Mouse (Mus musculus): ENCODE data around the gene Glyatl3.

Gene Glyatl3

DNA sequence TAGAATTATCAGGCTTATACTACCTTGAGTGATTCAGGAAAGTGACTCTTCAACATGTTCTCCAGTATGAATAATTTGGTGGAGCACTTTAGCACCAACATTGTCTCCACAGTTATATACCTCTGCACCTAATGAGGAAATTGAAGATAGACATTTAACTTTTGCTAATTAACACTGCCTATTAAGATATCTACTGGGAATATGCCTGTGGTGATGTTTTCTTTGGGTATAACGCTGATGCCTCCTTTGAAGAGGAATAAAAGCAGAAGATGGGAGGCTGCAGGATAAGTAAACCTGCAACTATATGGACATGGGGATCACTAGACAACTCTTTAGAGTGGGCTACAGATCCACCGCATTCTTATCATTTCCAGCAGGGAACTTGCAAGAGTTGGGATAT lies at the start of gene Glyatl3:
Gene Glyatl3, minus strand, starts transcription at position 101 of the 400 bp plus-strand sequence.
- in situ Hi-C loops (cut with MboI, MseI) = no loop called here

DNA sequence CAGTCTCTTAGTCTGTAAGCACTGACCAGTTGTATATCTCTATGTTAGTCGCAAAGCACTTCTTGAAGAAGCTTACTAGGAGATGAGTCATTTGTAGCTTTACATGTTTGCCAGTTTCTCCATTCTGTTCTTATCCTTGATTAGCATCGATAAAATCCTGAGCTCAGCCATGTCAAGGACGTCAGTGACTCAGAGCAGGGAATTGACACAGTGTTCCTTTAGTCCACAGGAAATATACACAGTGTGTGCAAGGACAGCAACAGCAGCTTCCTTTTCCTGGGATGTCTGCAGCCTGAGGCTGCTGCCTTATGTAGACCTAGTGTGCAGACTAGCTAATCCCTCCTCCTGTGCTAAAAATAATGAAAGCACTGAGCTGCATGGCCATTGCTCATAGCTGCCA lies 34.4 kb upstream of the Glyatl3 start:
- in situ Hi-C loops (cut with MboI, MseI) = no loop called here

DNA sequence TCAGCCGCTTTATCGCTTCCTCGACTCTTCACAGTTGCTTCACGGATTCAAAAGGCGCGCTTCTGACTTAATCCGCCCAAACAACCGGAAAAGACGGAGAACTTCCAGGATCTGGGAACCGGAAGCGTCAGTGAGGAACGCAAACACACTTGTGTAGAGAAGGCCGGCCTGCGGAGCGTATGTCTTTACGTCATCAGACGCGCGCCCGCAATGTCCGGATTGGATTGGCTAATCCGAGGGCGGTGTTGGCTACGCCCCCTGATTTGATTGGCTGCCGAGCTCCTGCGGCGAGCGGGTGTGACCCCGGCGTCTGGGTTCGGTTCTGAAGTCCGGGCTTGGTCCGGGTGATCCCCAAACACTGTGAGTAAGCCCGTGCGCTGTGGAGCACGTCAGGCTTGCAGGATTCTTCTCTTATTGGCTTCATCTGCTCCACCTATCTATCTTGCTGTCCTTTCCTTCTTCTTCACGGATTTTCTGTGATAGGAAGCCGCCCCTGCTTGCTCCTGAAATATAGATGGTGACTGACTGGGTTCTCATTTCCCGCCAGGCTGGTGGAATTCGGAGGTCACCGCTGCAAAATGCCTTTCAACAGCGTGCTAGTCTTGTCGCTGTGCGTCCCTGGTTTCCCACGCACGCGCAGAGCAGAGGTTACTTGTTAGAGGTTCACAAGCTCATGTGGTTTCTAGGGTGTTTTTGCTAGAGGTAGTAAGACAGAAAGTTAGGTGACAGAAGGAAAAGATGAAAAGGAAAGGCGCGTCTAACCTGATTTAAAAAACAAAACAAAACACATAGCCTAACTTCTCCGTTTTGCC lies 20.5 kb upstream of the Glyatl3 start, which contains the start of the genes Mut and Cenpq:
Gene Mut, plus strand, starts transcription at position 266 of the 812 bp plus-strand sequence.
Gene Cenpq, minus strand, starts transcription at position 628 of the 812 bp plus-strand sequence.
- in situ Hi-C loops (cut with MboI, MseI) = no loop called here

DNA sequence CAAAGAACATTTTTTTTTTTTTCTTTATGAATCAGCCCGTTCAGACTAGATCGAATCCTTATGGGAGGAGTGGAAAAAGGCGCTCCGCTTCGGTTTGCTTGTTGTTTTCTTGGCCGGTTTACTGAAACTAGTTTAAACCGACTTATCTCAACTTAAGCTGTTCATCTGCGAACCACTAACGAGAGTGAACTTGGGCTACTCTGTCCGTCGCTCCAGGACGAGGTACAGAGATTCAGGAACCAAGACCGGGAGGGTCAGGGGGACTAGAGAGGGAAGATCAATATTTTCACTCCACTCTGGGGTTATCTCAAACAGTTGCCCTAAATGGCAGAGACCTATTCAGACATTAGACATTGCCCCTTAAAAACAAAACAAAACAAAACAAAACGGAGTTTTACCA lies 19.8 kb upstream of the Glyatl3 start:
- in situ Hi-C loops (cut with MboI, MseI) = no loop called here

DNA sequence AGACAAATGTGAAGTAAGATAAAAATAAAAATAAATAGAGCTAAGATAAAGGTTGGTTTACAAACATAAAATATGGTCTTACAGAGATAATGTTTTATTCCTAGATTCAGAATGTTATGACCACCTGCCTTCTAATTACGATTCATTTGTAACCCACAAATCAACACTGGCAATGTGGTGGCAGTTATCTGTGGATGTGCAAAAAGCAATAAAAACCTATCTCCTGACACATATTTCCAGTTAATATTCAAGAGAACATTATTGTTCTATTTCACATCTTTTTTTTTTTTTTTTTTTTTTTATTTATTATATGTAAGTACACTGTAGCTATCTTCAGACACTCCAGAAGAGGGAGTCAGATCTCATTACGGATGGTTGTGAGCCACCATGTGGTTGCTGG lies 1.3 kb upstream of the Glyatl3 start:
- in situ Hi-C loops (cut with MboI, MseI) = no loop called here

DNA sequence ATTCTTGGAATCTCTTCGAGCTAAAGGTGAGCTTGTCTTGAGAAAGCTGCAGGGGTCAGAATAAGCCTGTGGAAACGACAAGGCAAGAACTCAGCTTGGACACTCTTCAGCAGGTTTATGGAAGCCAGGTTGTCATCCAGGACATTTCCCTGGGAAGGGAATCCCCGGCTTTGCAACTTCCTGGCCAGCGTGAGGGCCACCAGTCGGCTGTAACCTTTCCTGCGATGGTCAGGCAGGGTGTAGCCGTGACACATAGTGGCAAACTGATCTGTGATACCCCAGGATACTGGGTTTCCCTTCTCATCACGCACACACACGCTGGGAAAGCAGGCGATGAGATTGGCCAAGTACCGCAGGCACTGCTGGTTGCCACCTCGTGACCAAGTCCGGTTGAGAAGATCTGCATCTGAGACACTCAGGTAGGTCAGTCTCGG lies 9.4 kb downstream of the Glyatl3 start:
- in situ Hi-C loops (cut with MboI, MseI) = no loop called here

DNA sequence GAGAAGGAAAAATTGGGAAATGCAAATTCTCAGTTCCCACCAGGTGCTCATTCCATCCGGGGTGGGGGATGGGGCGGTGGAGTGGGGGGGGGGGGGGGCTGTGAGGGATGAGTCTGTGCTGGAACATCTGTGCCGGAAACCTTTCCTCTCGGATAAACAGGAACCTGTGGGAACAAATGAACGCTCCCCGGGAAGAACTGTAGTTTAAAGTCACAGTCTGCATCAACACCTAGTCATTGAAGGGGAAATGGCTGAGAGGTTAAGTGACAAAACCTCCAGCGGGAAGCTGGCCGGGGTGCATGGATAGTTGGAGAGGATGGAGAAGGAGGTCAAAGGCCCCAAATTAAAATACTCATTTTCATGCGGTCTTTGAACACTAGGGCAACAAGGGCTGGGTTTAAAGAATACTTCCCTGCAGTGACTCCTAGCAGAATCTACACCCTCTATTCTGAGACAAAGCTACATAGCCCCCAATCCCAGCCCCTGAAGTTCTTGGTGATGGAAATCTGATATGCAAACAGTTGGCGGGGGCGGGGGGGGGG lies 10.0 kb downstream of the Glyatl3 start:
- in situ Hi-C loops (cut with MboI, MseI) = no loop called here

DNA sequence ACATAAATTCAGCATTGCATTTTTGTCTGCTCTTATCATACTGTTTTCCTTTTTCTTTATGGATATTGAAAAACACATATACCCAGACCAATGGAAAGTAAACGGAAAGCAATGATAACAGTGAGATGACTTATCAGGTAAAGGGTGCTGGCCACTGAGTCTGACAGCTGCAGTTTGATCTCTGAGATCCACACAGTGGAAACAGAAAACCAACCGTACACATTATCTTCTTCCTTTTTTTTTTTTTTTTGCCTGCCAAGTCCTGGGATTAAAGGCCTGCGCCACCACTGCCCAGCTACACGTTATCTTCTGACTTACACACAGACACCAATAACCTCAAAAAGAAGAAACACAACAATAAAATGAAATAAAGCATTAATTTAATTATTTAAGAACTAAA lies 10.8 kb downstream of the Glyatl3 start:
- in situ Hi-C loops (cut with MboI, MseI) = no loop called here

DNA sequence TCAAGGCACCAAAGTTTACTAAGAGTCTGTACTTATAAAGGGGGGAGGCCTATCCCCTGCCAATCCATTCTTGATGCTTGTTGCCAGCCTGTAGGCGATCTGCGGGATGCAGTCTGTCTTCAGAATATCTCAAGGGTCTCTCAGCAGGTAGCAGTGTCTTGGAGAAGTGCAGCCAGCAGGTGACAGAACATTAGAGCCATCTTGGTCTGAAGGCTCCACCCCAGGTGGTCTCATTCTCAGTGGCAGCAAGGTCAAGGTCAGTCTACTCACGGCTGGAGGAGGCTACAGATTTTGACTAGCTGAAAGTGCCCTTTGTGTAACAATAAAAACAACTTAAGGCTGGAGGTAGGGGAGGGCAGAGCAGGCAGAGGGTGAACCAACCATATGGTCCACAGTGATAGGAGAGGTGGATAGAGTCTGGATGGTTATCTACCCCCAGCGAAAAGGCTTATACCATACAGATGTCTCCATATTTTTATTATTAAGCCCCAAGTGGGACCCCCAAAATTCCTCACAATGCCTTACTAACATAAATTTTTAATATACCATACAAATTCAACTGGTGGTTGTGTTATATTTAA lies 14.3 kb downstream of the Glyatl3 start:
- in situ Hi-C loops (cut with MboI, MseI) = no loop called here

DNA sequence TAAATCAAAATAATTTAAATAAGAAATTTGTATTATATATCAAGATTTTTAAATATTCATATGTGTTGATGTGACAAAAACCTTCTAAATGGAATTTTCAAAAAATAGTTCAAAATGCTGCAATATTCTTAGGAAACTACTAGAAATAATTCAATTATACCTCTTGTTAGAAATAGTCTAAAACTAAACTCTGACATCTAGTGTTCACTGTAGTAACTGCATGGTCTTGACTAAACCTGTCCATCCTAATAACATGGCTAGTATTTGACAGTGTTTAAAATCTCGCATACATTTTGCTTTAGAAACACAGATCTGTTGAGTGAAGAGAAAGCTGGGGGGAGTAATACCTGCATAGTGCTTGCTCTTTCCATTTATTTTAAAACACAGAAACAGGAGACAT lies 17.3 kb downstream of the Glyatl3 start:
- in situ Hi-C loops (cut with MboI, MseI) = no loop called here

DNA sequence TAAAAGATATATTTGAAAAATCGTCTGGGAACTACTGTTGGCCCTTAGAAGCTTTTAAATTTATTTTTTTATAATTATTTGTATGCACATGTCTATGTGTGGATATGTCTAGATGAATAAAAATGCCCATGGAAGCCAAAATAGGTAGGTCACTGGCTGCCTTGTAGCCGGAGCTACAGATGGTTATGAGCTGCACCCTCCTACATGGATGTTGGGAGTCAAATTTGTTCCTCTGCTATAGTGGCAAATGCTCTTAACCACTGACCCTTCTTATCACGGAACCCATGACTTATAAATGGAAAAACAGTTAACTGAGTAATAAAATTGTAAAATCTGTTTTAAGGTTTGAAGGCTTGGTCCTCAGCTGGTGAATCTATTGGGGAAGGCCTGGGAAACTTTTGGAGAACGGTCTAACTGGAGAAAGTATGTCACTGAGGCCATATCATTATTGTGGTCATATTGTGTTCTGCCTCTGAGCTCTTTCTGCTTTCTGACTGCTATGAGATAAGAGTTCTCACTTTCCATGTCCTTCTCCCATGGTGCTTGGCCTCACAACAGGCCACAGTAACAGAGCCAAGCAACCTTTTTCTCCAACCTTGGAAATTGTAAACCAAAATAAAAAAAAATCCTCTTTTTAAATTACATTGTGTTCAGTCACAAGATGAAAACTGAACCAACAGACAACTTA lies 26.2 kb downstream of the Glyatl3 start:
- in situ Hi-C loops (cut with MboI, MseI) = no loop called here

DNA sequence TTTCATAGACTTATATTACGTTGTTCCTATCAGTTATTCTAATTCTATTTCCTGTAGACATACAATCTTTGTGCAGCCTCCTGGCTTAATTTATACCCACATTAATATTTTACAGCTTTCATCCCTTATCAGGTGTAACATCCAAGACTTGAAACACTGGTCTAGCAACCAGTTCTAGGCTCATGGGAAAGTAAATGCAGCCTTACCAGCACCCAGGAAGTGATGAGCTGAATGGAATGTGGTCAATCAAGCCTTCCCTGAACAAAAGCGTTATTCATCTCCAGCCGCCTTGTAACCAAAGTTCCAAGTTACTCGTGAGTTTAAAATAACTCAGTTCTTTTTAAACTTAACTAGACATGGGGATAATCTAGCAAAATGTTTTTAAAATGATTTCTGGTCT lies 29.0 kb downstream of the Glyatl3 start:
- in situ Hi-C loops (cut with MboI, MseI) = no loop called here

DNA sequence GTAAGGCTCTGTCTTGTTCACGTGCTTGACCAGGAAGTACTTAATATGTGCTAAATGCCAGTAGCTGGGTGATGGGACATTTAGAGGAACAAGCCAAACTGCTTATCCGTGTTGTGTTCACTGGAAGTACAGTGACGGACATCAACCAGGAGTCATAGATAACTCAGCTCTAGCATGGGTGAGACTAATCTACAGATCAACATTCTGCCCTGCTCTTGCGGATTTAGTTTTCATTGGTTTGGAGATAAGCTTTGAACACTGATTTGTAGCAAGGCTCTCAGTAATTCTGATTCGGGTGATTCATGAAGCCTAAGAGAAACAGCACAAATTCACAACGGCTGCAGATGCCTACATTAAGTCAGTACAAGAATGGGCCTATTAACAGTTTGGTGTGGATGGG lies 32.0 kb downstream of the Glyatl3 start:
- in situ Hi-C loops (cut with MboI, MseI) = no loop called here

DNA sequence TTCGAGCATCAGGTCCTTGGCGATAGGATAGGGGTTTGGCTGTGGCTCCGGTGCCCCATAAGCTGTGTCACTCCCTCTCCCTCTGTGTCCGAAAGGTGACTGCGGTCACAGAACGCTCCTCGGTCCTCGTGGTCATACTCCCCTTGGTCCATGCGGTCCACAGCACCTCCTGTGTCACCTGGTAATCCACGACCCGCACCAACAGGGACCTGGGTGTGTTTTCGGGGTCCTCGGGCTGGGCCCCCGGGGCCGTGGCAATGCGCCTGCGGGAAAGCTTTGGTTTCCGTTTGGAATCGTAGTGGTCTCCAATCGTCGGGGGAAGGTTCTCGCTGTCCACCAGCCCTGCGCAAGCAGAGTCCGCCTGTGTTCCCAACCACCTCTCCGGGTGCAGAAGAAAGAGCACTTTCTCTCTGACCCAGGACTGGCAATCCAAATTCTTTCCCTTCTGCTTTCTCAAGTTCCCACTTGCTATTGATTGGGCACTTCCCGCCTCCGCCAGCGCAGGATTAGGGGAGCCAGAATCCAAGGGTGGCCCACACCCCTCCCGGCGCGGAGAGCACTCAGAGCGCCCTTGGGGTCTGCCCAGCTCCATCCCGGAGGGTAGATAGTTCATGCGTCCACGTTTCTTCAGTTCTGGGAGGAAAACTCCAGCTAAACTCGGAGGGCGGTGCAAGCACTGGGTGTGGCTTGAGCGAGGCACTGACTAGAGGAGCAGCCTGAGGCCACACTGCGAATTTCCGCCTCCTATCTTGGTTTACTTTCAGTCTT lies 34.0 kb downstream of the Glyatl3 start, which contains the start of gene 9130008F23Rik:
Gene 9130008F23Rik, minus strand, starts transcription at position 636 of the 768 bp plus-strand sequence.
- in situ Hi-C loops (cut with MboI, MseI) = no loop called here

DNA sequence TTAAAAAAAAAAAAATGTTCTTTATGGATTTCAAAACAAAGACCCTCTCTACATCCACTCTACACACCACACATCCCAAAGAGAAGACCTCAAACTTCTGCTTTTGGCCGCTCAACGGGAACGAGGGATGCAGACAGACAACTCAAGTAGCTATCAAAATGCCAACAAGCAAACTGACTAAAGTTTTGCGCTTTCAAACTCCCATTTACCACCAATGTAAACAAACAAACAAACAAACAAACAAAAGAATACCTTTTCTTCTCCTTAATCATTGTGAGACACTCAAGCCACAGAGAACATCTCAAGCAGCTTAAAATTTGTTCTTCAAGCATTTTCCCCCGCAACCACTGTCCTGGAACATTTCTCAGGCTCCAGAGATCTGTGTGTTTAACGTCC lies 34.6 kb downstream of the Glyatl3 start:
- in situ Hi-C loops (cut with MboI, MseI) = no loop called here

DNA sequence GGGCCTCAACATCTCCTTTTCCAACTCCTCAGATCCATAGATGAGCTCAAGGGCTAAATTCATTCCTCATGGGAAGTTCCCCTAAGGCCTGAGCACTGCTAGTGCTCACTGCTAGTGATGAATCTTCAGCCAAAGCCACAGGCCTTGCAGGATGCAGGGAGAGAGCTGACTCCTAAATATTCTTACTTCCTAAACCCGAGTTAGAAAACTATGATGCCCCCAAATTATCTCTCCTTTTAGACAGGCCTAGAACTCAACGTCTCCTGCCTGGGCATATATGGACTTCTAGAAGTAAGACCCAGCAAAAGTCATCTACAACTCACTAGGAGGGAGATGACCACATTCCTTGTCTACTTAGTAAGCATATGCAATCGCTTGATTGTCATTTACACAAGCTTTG lies 36.4 kb downstream of the Glyatl3 start:
- in situ Hi-C loops (cut with MboI, MseI) = no loop called here

DNA sequence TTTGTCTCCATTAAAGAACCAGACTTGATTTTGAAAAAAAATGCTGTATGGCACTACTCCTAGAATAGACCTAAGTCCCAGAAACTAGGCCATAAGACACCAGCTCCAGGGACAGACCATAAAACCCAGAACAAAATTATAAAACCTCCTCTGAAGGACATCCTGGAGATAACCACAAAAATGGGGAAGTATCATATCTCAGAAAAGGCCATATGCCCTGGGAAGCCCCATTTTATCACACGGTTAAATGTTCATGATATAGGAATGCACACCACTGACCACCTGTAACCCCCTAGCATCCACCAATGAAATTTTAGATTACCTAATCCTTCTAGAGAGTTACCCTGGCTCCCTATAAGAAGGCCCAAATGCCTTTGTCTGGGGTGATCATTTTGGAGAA lies 38.6 kb downstream of the Glyatl3 start:
- in situ Hi-C loops (cut with MboI, MseI) = no loop called here

DNA sequence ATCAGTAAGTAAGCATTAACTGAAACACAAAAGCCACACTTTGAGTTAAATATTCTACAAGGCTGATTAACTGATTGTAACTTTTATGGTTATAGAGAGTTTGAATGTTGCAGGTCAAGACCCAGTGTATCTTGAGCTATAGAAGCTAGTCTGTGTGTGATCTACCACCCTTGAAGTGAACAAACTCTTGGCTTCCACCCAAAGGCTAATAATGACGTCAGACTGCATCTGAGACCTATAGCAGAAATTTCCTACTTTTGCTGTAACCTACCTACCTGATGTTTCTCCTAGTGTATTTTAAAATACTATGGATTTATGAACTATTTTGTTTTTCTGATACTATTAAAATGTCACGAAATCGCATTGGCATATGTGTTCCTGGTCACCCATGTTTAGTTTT lies 39.4 kb downstream of the Glyatl3 start:
- in situ Hi-C loops (cut with MboI, MseI) = loop anchor here (25.0 kb wide), 1 partner anchor 813 kb away; no protein-coding TSS in a partner anchor

DNA sequence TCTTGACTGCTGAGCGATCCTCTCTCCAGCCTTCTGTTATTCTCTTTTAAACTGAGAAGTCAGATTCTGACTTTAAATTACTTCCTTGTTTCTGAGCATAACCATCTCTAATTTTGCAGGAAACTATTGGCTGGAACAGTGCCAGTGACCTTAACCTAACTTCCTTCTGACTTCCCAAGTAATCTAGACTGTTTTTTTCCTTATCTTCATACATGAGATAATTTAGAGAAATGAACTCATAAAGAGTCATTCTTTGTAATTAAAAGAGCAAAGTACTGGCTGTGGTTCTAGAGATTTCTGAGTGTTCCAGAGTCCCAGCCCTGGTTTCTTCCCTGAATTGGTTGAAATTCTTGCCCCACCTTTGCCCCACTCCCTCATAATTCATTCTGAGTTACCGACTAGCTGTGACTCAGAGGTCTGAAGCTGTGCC lies 40.6 kb downstream of the Glyatl3 start:
- in situ Hi-C loops (cut with MboI, MseI) = loop anchor here (25.0 kb wide), 1 partner anchor 814 kb away; no protein-coding TSS in a partner anchor

DNA sequence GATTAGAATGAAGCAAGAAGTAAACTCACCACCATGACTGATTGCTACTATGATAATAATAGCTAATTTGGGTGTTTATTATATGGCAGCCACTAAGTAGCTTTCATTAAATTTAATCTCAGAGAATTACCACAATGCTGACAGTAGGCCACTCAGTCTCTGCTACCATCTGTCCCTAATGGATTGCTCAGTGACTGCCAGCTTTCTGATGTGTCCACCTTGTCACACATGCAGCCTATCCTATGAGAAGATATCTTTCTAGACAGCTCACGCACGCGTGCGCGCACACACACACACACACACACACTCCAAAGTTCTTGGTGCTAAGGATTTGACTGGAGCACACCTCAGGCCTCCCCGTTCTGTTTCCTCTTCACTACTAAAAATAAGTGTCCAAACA lies 41.5 kb downstream of the Glyatl3 start:
- in situ Hi-C loops (cut with MboI, MseI) = loop anchor here (25.0 kb wide), 1 partner anchor 815 kb away; no protein-coding TSS in a partner anchor
